Mouse (Mus musculus): ENCODE results near the gene Prrxl1.

Prrxl1 gene

GRCm38 (mm10) chr14:32600110-32600509 is 903 bp downstream of the Prrxl1 start:
- Histone ChIP-seq H3K36me3 (ENCODE audit: control insufficient read depth, insufficient read depth, low read length, poor library complexity, severe bottlenecking) (no peaks in the 10 kb centered on the region), H3K27me3 (ENCODE audit: control insufficient read depth, insufficient read depth, low read length, poor library complexity, severe bottlenecking) (no peaks in the 10 kb centered on the region)
- DNase-seq (ENCODE audit: low read depth, low spot score) = no peak

DNA sequence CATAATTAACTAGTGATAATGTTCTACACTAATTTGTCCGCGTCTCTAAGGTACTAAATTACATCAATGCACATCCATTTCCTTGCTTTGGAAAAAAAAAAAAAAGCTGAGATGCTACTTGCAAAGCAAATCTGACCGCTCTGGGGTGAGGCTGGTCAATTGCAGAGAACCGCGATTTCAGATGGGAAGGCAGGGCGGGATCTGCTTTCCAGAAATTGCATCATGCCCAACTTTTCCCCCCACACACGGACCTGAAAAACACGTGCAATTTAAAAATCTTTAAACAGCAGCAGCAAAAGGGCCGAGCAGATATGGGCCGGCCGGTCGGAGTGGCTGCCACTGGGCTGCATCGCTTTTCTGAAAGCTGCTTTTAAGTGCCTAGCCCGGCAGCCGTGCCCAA is 6.3 kb downstream of the Prrxl1 start:
- Histone ChIP-seq H3K36me3 (ENCODE audit: control insufficient read depth, insufficient read depth, low read length, poor library complexity, severe bottlenecking) (no peaks in the 10 kb centered on the region), H3K27me3 (ENCODE audit: control insufficient read depth, insufficient read depth, low read length, poor library complexity, severe bottlenecking) (no peaks in the 10 kb centered on the region)
- no peak for DNase-seq (ENCODE audit: low read depth, low spot score)

- Histone ChIP-seq H3K36me3 (ENCODE audit: control insufficient read depth, insufficient read depth, low read length, poor library complexity, severe bottlenecking) (no peaks in the 10 kb centered on the region), H3K27me3 (ENCODE audit: control insufficient read depth, insufficient read depth, low read length, poor library complexity, severe bottlenecking) (no peaks in the 10 kb centered on the region)
- DNase-seq (ENCODE audit: low read depth, low spot score) = no peak
These were observed 7.1 kb downstream of the Prrxl1 start for GRCm38 (mm10) chr14:32606316-32606715.

GRCm38 (mm10) chr14:32609392-32609791 is 10.2 kb downstream of the Prrxl1 start:
- DNase-seq (ENCODE audit: low read depth, low spot score) = peak; percentile 13
- Histone ChIP-seq H3K27me3 (ENCODE audit: control insufficient read depth, insufficient read depth, low read length, poor library complexity, severe bottlenecking) (no peaks in the 10 kb centered on the region), H3K36me3 (ENCODE audit: control insufficient read depth, insufficient read depth, low read length, poor library complexity, severe bottlenecking) (no peaks in the 10 kb centered on the region)

- no peak for DNase-seq (ENCODE audit: low read depth, low spot score)
- Histone ChIP-seq H3K27me3 (ENCODE audit: control insufficient read depth, insufficient read depth, low read length, poor library complexity, severe bottlenecking) (no peaks in the 10 kb centered on the region), H3K36me3 (ENCODE audit: control insufficient read depth, insufficient read depth, low read length, poor library complexity, severe bottlenecking) (no peaks in the 10 kb centered on the region)
These were observed 18.0 kb downstream of the Prrxl1 start for GRCm38 (mm10) chr14:32617253-32617652.

DNA sequence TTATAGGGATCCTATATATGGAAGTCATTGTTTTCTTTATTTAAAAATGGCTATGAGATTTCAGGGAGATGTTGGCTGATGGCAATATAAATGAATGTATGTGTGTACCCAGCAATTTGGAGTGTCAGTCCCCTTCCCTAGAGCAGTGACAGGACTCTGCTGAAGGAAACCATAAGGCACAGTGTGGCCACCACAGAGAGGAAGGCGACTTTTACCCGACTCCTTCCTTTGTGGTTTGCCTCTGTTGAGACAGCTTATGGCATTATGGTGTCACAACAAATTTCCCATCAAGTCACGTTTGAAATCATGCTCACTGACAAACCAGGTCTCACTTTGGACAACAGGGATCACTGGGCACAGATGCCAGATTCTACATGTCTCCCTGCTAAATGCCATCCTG is 25.0 kb downstream of the Prrxl1 start:
- H3K27me3 ChIP-seq (ENCODE audit: control insufficient read depth, insufficient read depth, low read length, poor library complexity, severe bottlenecking) = no peaks in the 10 kb centered on the region
- DNase-seq (ENCODE audit: low read depth, low spot score) = no peak
- H3K36me3 ChIP-seq (ENCODE audit: control insufficient read depth, insufficient read depth, low read length, poor library complexity, severe bottlenecking) = no peaks in the 10 kb centered on the region

- Histone ChIP-seq H3K36me3 (ENCODE audit: control insufficient read depth, insufficient read depth, low read length, poor library complexity, severe bottlenecking) (no peaks in the 10 kb centered on the region), H3K27me3 (ENCODE audit: control insufficient read depth, insufficient read depth, low read length, poor library complexity, severe bottlenecking) (no peaks in the 10 kb centered on the region)
- no peak for DNase-seq (ENCODE audit: low read depth, low spot score)
These were observed 25.6 kb downstream of the Prrxl1 start for GRCm38 (mm10) chr14:32624811-32625210.

- no peaks in the 10 kb centered on the region for H3K27me3 ChIP-seq (ENCODE audit: control insufficient read depth, insufficient read depth, low read length, poor library complexity, severe bottlenecking)
- H3K36me3 ChIP-seq (ENCODE audit: control insufficient read depth, insufficient read depth, low read length, poor library complexity, severe bottlenecking) = no peaks in the 10 kb centered on the region
- no peak for DNase-seq (ENCODE audit: low read depth, low spot score)
These were observed 28.1 kb downstream of the Prrxl1 start for GRCm38 (mm10) chr14:32627271-32627670.

GRCm38 (mm10) chr14:32628584-32628983 is 29.4 kb downstream of the Prrxl1 start:
- peak; percentile 2 for DNase-seq (ENCODE audit: low read depth, low spot score)
- H3K27me3 ChIP-seq (ENCODE audit: control insufficient read depth, insufficient read depth, low read length, poor library complexity, severe bottlenecking) = no peaks in the 10 kb centered on the region

GRCm38 (mm10) chr14:32632908-32633600 is 33.8 kb downstream of the Prrxl1 start:
- no peak for DNase-seq (ENCODE audit: low read depth, low spot score)
- Histone ChIP-seq H3K27me3 (ENCODE audit: control insufficient read depth, insufficient read depth, low read length, poor library complexity, severe bottlenecking) (no peaks in the 10 kb centered on the region), H3K36me3 (ENCODE audit: control insufficient read depth, insufficient read depth, low read length, poor library complexity, severe bottlenecking) (no peaks in the 10 kb centered on the region)

More at GRCm38 (mm10) chr14:32628584-32628983, 29.4 kb downstream of the Prrxl1 start:
- H3K36me3 ChIP-seq (ENCODE audit: control insufficient read depth, insufficient read depth, low read length, poor library complexity, severe bottlenecking) = no peaks in the 10 kb centered on the region

DNA sequence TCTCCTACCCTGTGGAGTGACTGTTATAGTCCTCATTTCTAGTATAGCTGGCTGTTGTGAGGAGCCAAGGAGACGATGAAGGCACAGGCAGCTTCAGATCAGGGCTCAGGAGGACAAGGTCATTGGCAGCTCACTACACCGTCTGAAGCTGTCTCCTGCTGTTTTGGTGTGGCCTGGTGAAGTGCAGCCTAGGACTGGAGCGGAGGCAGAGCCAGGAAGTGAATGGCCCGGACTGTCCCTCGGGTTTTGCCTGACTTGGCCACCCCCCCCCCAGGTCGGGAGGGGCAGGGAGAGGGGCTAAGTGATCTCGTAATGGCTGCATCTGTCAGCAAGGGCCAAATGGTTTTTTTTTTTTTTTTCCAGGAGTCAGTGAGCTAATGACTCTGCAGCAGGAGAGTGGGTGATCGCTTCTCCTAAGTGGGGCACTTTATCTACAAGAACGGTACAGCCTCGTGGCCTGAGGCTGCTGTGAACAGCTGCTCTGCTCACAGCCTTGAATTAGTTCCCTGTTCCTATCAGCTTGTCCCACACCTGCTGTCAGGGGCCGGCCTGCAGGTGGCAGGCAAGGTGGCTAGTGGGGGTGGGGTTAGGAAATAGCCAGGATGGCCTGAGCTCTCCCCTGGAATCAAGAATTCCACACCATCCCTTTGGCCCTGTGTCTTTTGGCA is 34.9 kb downstream of the Prrxl1 start:
- H3K27me3 ChIP-seq (ENCODE audit: control insufficient read depth, insufficient read depth, low read length, poor library complexity, severe bottlenecking) = no peaks in the 10 kb centered on the region
- no peak for DNase-seq (ENCODE audit: low read depth, low spot score)
- H3K36me3 ChIP-seq (ENCODE audit: control insufficient read depth, insufficient read depth, low read length, poor library complexity, severe bottlenecking) = no peaks in the 10 kb centered on the region

- Histone ChIP-seq H3K27me3 (ENCODE audit: control insufficient read depth, insufficient read depth, low read length, poor library complexity, severe bottlenecking) (no peaks in the 10 kb centered on the region), H3K36me3 (ENCODE audit: control insufficient read depth, insufficient read depth, low read length, poor library complexity, severe bottlenecking) (no peaks in the 10 kb centered on the region)
- no peak for DNase-seq (ENCODE audit: low read depth, low spot score)
These were observed 39.3 kb downstream of the Prrxl1 start for GRCm38 (mm10) chr14:32638485-32638884.

GRCm38 (mm10) chr14:32659781-32660180 is 60.6 kb downstream of the Prrxl1 start:
- Histone ChIP-seq H3K27me3 (ENCODE audit: control insufficient read depth, insufficient read depth, low read length, poor library complexity, severe bottlenecking) (no peaks in the 10 kb centered on the region), H3K36me3 (ENCODE audit: control insufficient read depth, insufficient read depth, low read length, poor library complexity, severe bottlenecking) (no peaks in the 10 kb centered on the region)
- DNase-seq (ENCODE audit: low read depth, low spot score) = no peak

GRCm38 (mm10) chr14:32663099-32663498 is 63.9 kb downstream of the Prrxl1 start:
- H3K36me3 ChIP-seq (ENCODE audit: control insufficient read depth, insufficient read depth, low read length, poor library complexity, severe bottlenecking) = no peaks in the 10 kb centered on the region

GRCm38 (mm10) chr14:32673178-32673577 is 74.0 kb downstream of the Prrxl1 start:
- H3K27me3 ChIP-seq (ENCODE audit: control insufficient read depth, insufficient read depth, low read length, poor library complexity, severe bottlenecking) = no peaks in the 10 kb centered on the region
- DNase-seq (ENCODE audit: low read depth, low spot score) = no peak
- H3K36me3 ChIP-seq (ENCODE audit: control insufficient read depth, insufficient read depth, low read length, poor library complexity, severe bottlenecking) = no peaks in the 10 kb centered on the region

More at GRCm38 (mm10) chr14:32663099-32663498, 63.9 kb downstream of the Prrxl1 start:
- H3K27me3 ChIP-seq (ENCODE audit: control insufficient read depth, insufficient read depth, low read length, poor library complexity, severe bottlenecking) = no peaks in the 10 kb centered on the region
- DNase-seq (ENCODE audit: low read depth, low spot score) = no peak

All from splenic B cell, adult 2 months (primary cell).